Mouse (Mus musculus) neutrophil, adult 5-6 weeks (primary cell): ENCODE measurements around the gene Ugt1a8. TPM values are rescaled to one million over a fixed set of nuclear protein-coding genes. Genes with fewer than 3 reads are reported as not detected.
"Not testable (repeated sequence)": the region's sequence is repeated elsewhere in the genome, so short reads cannot be mapped to it uniquely, and the experiment has no call there.

Experiments used
- ATAC-seq: fragments of 151-379, 151-347 bp; 2 replicates; pipeline ENCODE4 v1.8.0; 2017; ENCODE audit warnings: mild to moderate bottlenecking, moderate TSS enrichment; ENCODE audit not compliant: insufficient number of reproducible peaks, poor library complexity, low FRiP score, severe bottlenecking; ENCODE audit errors: extremely low read depth
- total RNA-seq: library from RNA; stranded (forward); fragments of 200-1000 nt; gene quantifications from 2 replicates; pipeline ENCODE4 v1.2.3, GENCODE M21; 2017

Ugt1a8 gene
- total RNA-seq, 1 experiment from 2014 or later, result not detected

DNA sequence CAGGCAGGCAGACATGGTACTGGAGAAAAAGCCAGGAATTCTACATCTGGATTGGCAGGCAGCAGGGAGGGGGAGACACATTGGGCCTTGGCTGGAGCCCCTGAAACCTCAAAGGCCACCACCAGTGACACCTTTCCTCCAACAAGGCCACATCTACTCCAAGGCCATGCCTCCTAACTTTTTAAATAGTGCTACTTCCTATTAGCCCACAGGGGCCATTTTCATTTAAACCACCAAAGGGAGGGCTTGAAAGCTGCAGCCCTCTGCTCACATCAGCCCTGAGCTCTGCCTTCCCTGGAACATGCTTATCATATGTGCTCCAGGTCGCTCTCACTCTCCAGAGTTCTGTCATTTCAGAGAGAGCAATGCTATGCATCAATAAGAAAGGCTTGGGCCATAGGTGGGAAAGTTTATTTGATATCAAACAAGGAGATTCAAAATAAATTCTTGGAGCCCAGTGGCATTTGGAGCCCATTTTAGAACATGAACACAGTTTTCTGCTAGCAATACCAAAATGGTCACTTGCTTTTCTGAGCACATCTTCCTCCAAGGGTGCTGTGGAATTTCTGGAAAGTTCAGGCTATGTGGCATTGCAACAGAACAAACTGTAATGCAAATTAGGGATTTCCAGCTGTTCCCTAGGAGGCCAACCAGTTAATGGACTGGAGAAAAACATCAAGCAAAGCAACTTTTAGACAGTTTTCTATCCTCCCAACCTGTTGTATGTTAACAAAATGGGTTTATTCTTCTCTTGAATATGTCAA, 17.2 kb downstream of the Ugt1a8 start:
- ATAC-seq, result no peak

GRCm38 (mm10) chr1:88105656-88106055, 18.0 kb downstream of the Ugt1a8 start:
- ATAC-seq, result no peak

- ATAC-seq, result 0 out of 2 replicates have a peak, but pooled peaks have one; percentile 16
Measured at GRCm38 (mm10) chr1:88109027-88109557, 21.5 kb downstream of the Ugt1a8 start.

GRCm38 (mm10) chr1:88109604-88110003, 22.0 kb downstream of the Ugt1a8 start:
- not testable (repeated sequence) for ATAC-seq

DNA sequence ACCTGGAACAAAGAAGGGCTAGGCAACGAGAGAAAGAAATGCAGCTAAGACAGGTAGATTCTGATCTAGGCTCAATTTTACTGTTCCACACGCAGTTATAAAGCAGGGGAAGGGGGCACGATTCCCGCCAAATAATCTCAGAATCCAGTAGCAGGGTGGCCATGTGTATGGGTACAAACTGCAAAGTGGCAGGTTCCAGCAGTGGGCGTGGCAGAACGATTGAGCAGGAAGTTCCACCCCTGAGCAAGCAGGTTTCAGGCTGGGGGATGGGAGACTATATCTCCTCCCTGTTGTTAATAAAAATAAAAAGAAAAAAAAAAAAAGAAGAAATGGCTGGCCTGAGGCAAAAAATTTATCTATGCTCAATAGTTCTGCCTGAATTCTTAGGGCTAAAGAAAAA, 25.2 kb downstream of the Ugt1a8 start:
- not testable (repeated sequence) for ATAC-seq

- ATAC-seq, result peak; percentile 39; the same call in 1 of the 2 replicates
Measured at GRCm38 (mm10) chr1:88120550-88120949, 32.9 kb downstream of the Ugt1a8 start.

DNA sequence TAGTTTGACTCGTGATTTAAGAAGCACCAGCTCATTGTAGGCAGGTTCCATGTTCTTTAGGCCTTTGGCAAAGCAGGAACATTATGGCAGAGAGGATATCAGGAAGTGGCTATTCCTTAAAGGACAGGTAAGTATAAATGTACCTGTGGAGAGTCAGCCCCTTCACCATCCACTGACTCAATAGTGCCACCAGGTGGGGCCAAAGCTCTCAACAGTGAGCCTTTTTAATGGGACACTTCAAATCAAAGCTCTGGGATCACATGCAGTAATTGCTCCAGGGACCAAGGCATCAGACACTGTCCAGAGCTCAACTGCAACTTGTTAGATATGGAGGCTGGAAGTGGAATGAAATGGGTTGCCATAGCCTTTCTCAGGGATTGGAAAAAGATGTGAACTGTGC, 33.9 kb downstream of the Ugt1a8 start:
- not testable (repeated sequence) for ATAC-seq

GRCm38 (mm10) chr1:88125827-88126360, 38.3 kb downstream of the Ugt1a8 start:
- ATAC-seq, result peak; percentile 70

GRCm38 (mm10) chr1:88129091-88129490, 41.5 kb downstream of the Ugt1a8 start:
- not testable (repeated sequence) for ATAC-seq

DNA sequence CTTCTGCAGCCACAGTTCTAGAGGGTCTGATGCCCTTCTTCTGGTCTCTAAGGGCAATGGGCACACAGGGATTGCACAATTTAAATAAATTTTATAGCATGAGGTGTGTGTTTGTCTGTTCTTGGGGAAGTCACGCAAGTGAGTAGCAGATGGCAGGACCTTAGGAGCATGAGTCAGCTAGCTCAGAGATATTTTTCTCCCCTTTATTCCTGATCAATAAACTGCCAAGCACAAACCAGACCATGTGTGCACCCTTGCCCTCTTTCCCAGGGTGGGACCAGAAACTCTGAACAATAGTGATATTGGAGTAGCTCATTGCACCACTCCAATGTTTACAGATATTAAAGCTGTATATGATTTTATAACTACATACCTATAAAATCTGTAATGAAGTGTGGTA, 42.6 kb downstream of the Ugt1a8 start:
- not testable (repeated sequence) for ATAC-seq

DNA sequence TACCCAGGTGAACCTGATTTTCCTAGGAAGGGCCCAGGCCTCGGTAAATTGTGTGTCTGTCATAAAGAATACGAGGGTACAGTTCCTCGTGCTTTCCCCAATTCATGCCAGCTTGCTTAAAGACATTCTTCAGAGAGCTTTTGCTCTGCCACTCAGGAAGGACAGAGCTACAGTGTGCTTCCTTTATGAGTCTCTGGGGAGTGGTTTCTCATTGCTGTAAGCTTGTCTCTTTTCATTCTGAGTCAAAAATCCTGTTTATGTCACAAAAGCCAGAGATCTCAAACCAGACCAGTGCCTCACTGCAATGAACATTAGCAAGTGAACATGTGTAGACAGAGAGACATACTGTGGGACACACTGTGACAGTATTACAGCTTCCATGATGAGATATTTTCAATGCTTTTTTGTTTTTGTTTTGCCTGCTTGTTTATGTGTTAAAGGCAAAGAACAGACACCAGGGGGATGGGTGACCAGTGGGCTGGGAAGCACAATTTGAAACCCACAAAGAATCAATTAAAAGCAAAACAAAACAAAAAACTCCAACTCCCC, 46.4 kb downstream of the Ugt1a8 start:
- no peak for ATAC-seq

GRCm38 (mm10) chr1:88134457-88135011, 46.9 kb downstream of the Ugt1a8 start, which contains the start of gene Ugt1a6a:
Gene Ugt1a6a, plus strand, starts transcription at chr1:88134809.
- ATAC-seq, result peak; percentile 80

DNA sequence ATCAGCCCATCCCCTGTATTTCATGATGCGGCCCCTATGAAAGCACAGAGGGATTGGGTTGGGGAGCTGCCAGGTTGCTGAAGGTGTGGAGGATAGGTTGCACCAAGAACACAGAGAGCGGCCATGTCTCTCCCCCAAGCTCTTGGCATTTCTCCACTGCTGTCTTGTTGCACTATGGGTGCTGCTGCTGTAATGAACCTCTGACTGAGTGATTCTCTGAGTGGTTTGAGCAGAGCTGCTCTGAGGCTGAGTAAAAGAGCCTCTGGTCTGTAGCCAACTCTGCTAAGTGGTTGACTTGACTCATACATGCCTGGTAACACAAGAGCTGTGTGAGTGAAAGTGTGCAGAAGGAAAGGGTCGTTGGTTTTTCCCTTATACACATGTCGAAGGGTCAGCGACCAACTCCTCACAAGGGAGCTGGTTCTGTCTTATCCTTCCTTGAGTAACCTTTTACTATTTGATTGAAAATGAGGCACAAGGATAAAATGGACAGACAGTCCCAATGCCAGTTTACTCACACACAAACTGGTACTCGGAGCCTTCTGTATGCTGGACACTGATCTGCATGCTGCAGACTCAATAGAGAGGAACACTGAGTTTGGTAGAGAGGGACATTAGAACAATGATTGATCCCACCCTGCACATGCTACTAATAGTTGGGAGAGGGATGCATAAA, 47.8 kb downstream of the Ugt1a8 start:
- not testable (repeated sequence) for ATAC-seq

GRCm38 (mm10) chr1:88136646-88137045, 49.0 kb downstream of the Ugt1a8 start:
- no peak for ATAC-seq

- no peak for ATAC-seq
Measured at GRCm38 (mm10) chr1:88137264-88137663, 49.7 kb downstream of the Ugt1a8 start.

- ATAC-seq, result no peak
Measured at GRCm38 (mm10) chr1:88138145-88138544, 50.5 kb downstream of the Ugt1a8 start.

DNA sequence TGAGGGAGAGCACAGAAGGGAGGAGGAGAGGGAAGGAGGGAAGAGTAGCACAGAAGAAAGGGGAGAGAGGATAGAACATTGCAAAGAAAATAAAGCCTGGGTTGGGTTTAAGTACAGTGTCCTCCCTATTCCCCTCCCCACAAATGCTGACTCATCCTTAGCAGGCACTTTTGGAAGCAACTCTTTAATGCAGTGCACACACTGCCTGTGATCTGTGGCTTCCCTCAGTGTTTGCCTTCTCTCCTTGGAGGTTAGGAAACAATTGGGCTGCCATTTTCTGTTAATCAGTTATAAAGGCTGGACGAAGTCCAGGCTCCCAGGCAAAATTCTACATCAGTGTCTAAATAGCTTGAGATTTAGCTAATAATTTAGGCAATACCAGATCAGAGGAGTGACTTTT, 52.9 kb downstream of the Ugt1a8 start:
- ATAC-seq, result not testable (repeated sequence)

- ATAC-seq, result peak; percentile 51; the same call in 1 of the 2 replicates
Measured at GRCm38 (mm10) chr1:88143966-88144675, 56.5 kb downstream of the Ugt1a8 start.
